Mouse (Mus musculus) hindbrain, postnatal 0 days (tissue): Measurements from ENCODE around the gene Rab2b. TPM values are rescaled to one million over a fixed set of nuclear protein-coding genes. Genes with fewer than 3 reads are reported as not detected.

Experiments used
- ATAC-seq: fragments of 200-750 bp; cut with Nextera tagmentation; 2 replicates; pipeline ENCODE4 v1.8.0; 2017; ENCODE audit warnings: mild to moderate bottlenecking, moderate TSS enrichment, moderate library complexity
- DNase-seq: peaks from one replicate; pipeline ENCODE4 v3.0.0-alpha.2; 2015; ENCODE audit warnings: low spot score
- H3K27ac ChIP-seq: fragments of 300-500 bp; sonication (generic); 2 replicates; pipeline ENCODE4 v1.5.1; 2014; ENCODE audit warnings: mild to moderate bottlenecking
- H3K27me3 ChIP-seq: fragments of 300-500 bp; sonication (generic); 2 replicates; pipeline ENCODE4 v1.6.1; 2014; ENCODE audit warnings: low read length, mixed read lengths; ENCODE audit not compliant: insufficient read depth
- H3K36me3 ChIP-seq: fragments of 300-500 bp; sonication (generic); 2 replicates; pipeline ENCODE4 v1.6.1; 2014; ENCODE audit warnings: low read length, mixed read lengths; ENCODE audit not compliant: insufficient read depth
- H3K4me1 ChIP-seq: fragments of 300-500 bp; sonication (generic); 2 replicates; pipeline ENCODE4 v1.6.1; 2014; ENCODE audit warnings: antibody characterized with exemption, low read length, mixed read lengths; ENCODE audit not compliant: insufficient read depth
- H3K4me2 ChIP-seq: fragments of 300-500 bp; sonication (generic); 2 replicates; pipeline ENCODE4 v1.6.1; 2014; ENCODE audit warnings: low read depth, mild to moderate bottlenecking, low read length, moderate library complexity, mixed read lengths
- H3K4me3 ChIP-seq: fragments of 300-500 bp; sonication (generic); 2 replicates; pipeline ENCODE4 v1.5.1; 2014; ENCODE audit warnings: low read length
- H3K9ac ChIP-seq: fragments of 300-500 bp; sonication (generic); replicated peaks from 2 replicates; pipeline ENCODE4 v1.6.1; 2014; ENCODE audit warnings: mild to moderate bottlenecking, low read length, moderate library complexity, mixed read lengths
- H3K9me3 ChIP-seq: fragments of 300-500 bp; sonication (generic); 2 replicates; pipeline ENCODE4 v1.6.1; 2016; ENCODE audit warnings: low read length, mixed read lengths
- CTCF ChIP-seq: IDR thresholded peaks from 2 replicates; pipeline ENCODE4 v1.5.1; 2016; ENCODE audit warnings: antibody characterized with exemption, control low read depth, low read depth
- WGBS: fragments of 180-500 bp; shearing (Covaris S2); extraction: QIAGEN DNeasy Blood & Tissue Kit; methylation state at CpG from one replicate; pipeline ENCODE4 v1.1.7; 2014; 5-methylcytosine and 5-hydroxymethylcytosine counted together
- polyA plus RNA-seq: library from polyadenylated mRNA; unstranded; fragments of >200 nt; fragmentation: Nextera tagmentation; extraction: Ambion mirVana; gene quantifications from 2 replicates; pipeline ENCODE4 v1.2.1, GENCODE M21; 2015
- total RNA-seq: library from RNA; depleted of rRNA; stranded (reverse); fragments of >200 nt; gene quantifications from 2 replicates; pipeline ENCODE4 v1.2.3, GENCODE M21; 2014; rRNA removed

Gene Rab2b
- total and polyA plus RNA-seq, 2 experiments from 2014 or later = 45.5 to 48.5 TPM

GRCm38 (mm10) chr14:52244690-52245042 lies 34.7 kb downstream of the Rab2b start:
- H3K4me3 ChIP-seq = peak overlapping the region; percentile 80
- DNase-seq = no peak
- peak overlapping the region; percentile 83 for H3K9ac ChIP-seq
- no peaks in the 10 kb centered on the region for H3K9me3 ChIP-seq
- peak overlapping the region; percentile 67 for H3K27ac ChIP-seq
- H3K4me2 ChIP-seq = peak overlapping the region; percentile 79
- H3K36me3 ChIP-seq = no peaks in the 10 kb centered on the region
- no peaks in the 10 kb centered on the region for H3K27me3 ChIP-seq
- peaks cover 12% of the 10 kb centered on the region; the same call in 1 of the 2 replicates for H3K4me1 ChIP-seq
- 13% methylated on average over 7 of the region's 7 CpGs for WGBS
- TF ChIP-seq CTCF = no peak
- peak; percentile 82; the same call in 1 of the 2 replicates for ATAC-seq

DNA sequence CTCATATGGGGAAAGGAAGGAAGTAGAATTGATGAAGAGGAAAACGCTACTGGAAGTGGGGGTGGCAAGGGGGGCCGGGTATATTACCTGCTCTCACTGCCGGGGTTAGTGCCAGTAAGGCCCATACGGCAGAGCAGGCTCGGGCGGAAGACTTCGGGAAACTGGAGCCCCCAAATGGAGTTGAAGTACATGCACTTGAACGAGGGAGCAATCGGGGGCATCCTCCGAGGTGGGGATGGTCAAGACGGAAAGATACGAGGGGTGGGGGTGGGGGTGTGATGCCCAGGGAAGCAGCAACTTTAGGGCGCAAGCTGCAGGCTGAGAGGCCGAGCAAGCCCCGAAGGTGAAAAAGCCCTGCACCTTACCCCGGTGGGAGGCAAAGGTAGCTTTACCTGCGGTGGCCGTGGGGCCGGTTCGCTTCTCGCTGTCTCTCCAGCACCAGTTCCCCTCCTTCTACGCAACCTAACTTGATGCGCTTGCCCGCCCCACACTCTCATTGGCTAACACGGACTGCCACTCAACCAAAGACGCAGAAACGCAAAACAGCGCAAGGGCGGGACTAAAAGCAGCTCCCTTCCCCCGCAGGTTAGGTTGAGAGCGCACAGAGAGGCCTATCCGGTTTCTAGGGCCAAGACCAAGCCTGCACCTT lies 35.2 kb downstream of the Rab2b start:
- H3K27ac ChIP-seq = peak overlapping the region; percentile 67; the same call in 1 of the 2 replicates
- ATAC-seq = peak; percentile 100
- peak overlapping the region; percentile 80 for H3K4me3 ChIP-seq
- TF ChIP-seq CTCF = no peak
- DNase-seq = peak; percentile 99
- no peaks in the 10 kb centered on the region for H3K27me3 ChIP-seq
- peak overlapping the region; percentile 79 for H3K4me2 ChIP-seq
- no peaks in the 10 kb centered on the region for H3K9me3 ChIP-seq
- H3K36me3 ChIP-seq = no peaks in the 10 kb centered on the region
- WGBS = under 1% methylated on average over 32 of the region's 32 CpGs
- peak overlapping the region; percentile 83 for H3K9ac ChIP-seq
- peaks cover 12% of the 10 kb centered on the region; the same call in 1 of the 2 replicates for H3K4me1 ChIP-seq

DNA sequence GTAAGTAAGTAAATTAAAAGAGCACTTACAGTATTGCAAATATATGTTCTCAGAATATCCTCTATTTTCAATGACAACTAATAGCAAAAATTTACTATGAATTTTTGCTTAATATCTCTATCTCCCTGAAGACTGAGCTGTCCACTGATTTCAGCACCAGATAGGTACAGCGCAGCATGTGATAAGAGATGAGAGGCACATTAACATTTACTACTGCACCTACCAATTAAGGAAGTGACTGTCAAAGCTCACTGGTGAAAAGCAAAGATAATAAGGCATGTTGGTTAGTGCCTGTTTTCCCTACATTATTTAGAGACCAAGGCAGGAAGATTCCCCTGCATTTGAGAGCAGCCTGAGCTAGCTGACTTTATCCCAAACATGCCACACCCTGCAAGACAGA lies 43.1 kb downstream of the Rab2b start:
- Histone ChIP-seq H3K4me1 (no peaks in the 10 kb centered on the region), H3K9me3 (no peaks in the 10 kb centered on the region), H3K4me3 (no peak overlapping the region), H3K27ac (no peak overlapping the region), H3K4me2 (no peak overlapping the region), H3K36me3 (peaks cover 42% of the 10 kb centered on the region), H3K27me3 (no peaks in the 10 kb centered on the region), H3K9ac (no peak overlapping the region)
- ATAC-seq (no peak), DNase-seq (no peak)
- TF ChIP-seq CTCF = no peak
- 100% methylated on average over 1 of the region's 1 CpGs for WGBS

- peak; percentile 2 for DNase-seq
- TF ChIP-seq CTCF = no peak
- Histone ChIP-seq H3K36me3 (peaks cover 47% of the 10 kb centered on the region), H3K4me1 (no peaks in the 10 kb centered on the region), H3K27ac (no peak overlapping the region), H3K4me2 (no peak overlapping the region), H3K9me3 (no peaks in the 10 kb centered on the region), H3K9ac (no peak overlapping the region), H3K4me3 (no peak overlapping the region), H3K27me3 (no peaks in the 10 kb centered on the region)
- ATAC-seq = no peak
- 77% methylated on average over 7 of the region's 7 CpGs for WGBS
These were observed 44.2 kb downstream of the Rab2b start for GRCm38 (mm10) chr14:52235165-52235564.

DNA sequence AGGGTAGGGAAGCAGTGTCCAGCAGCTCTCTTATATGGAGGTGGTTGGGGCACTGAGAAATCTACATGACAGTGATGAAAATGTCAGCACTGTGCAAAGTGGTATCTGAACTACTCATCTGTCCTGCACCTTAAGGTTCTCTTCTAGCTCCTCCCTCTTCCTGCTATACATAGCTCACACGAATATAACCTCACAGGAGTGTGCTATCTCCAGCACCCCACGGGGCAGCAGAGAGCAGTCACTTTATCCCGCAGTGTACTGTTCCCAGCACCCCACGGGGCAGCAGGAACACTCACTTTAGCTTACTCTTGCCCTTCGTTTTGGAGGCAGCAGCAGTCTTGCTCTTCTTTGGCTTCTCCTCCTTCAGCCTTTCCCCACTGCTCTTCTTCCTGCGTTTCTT lies 47.1 kb downstream of the Rab2b start:
- H3K4me3 ChIP-seq = no peak overlapping the region
- no peak overlapping the region for H3K27ac ChIP-seq
- H3K36me3 ChIP-seq = peaks cover 66% of the 10 kb centered on the region
- no peaks in the 10 kb centered on the region for H3K9me3 ChIP-seq
- no peak for TF ChIP-seq CTCF
- no peak overlapping the region for H3K4me2 ChIP-seq
- H3K27me3 ChIP-seq = no peaks in the 10 kb centered on the region
- whole genome bisulfite sequencing = 81% methylated on average over 6 of the region's 6 CpGs
- no peaks in the 10 kb centered on the region for H3K4me1 ChIP-seq
- ATAC-seq (no peak), DNase-seq (no peak)
- no peak overlapping the region for H3K9ac ChIP-seq

GRCm38 (mm10) chr14:52225972-52226371 lies 53.4 kb downstream of the Rab2b start:
- Histone ChIP-seq H3K4me1 (no peaks in the 10 kb centered on the region), H3K36me3 (peaks cover 71% of the 10 kb centered on the region), H3K4me2 (no peak overlapping the region), H3K27me3 (no peaks in the 10 kb centered on the region), H3K9me3 (no peaks in the 10 kb centered on the region), H3K9ac (no peak overlapping the region), H3K27ac (no peak overlapping the region), H3K4me3 (no peak overlapping the region)
- 97% methylated on average over 2 of the region's 2 CpGs for WGBS
- no peak for DNase-seq
- TF ChIP-seq CTCF = no peak
- no peak for ATAC-seq

- no peak overlapping the region for H3K9ac ChIP-seq
- TF ChIP-seq CTCF = no peak
- no peak for ATAC-seq
- H3K4me2 ChIP-seq = no peak overlapping the region
- no peaks in the 10 kb centered on the region for H3K27me3 ChIP-seq
- no peaks in the 10 kb centered on the region for H3K9me3 ChIP-seq
- H3K27ac ChIP-seq = no peak overlapping the region
- peaks cover 77% of the 10 kb centered on the region for H3K36me3 ChIP-seq
- H3K4me1 ChIP-seq = no peaks in the 10 kb centered on the region
- no peak for DNase-seq
- 93% methylated on average over 5 of the region's 5 CpGs for WGBS
- H3K4me3 ChIP-seq = no peak overlapping the region
These were observed 62.1 kb downstream of the Rab2b start for GRCm38 (mm10) chr14:52217261-52217660.

Other genes starting within 250 kb of the Rab2b start
- gene Olfr221, start 237.1 kb downstream of the Rab2b start, total RNA-seq = not detected in 2 replicates
- gene Olfr221, start 237.1 kb downstream of the Rab2b start, polyA plus RNA-seq = not detected in 2 replicates
- gene Hnrnpc, start 175.5 kb downstream of the Rab2b start, total RNA-seq = 69.5 and 78.6 TPM in 2 replicates
- gene Hnrnpc, start 175.5 kb downstream of the Rab2b start, polyA plus RNA-seq = 285 and 291 TPM in 2 replicates
- 2.9 and 10.9 TPM in 2 replicates for gene Rpgrip1, start 168.8 kb downstream of the Rab2b start, total RNA-seq
- gene Rpgrip1, start 168.8 kb downstream of the Rab2b start, polyA plus RNA-seq = 53.4 and 53.7 TPM in 2 replicates
- gene Supt16, start 82.1 kb downstream of the Rab2b start, total RNA-seq = 28.2 and 28.4 TPM in 2 replicates
- gene Supt16, start 82.1 kb downstream of the Rab2b start, polyA plus RNA-seq = 43.5 and 43.8 TPM in 2 replicates
- gene Chd8, start 21.8 kb downstream of the Rab2b start, total RNA-seq = 71.2 and 83.0 TPM in 2 replicates
- gene Chd8, start 21.8 kb downstream of the Rab2b start, polyA plus RNA-seq = 32.6 and 32.9 TPM in 2 replicates
- gene Tox4, start 399 bp downstream of the Rab2b start, total RNA-seq = 61.0 and 62.1 TPM in 2 replicates
- 41.9 and 45.6 TPM in 2 replicates for gene Tox4, start 399 bp downstream of the Rab2b start, polyA plus RNA-seq
- gene Mettl3, start 25.6 kb upstream of the Rab2b start, total RNA-seq = 19.9 and 22.5 TPM in 2 replicates
- gene Mettl3, start 25.6 kb upstream of the Rab2b start, polyA plus RNA-seq = 23.2 and 23.6 TPM in 2 replicates
- gene Sall2, start 49.2 kb upstream of the Rab2b start, total RNA-seq = 96.4 and 105 TPM in 2 replicates
- 30.4 and 31.3 TPM in 2 replicates for gene Sall2, start 49.2 kb upstream of the Rab2b start, polyA plus RNA-seq
- not detected in 2 replicates for gene Olfr1513, start 76.9 kb upstream of the Rab2b start, total RNA-seq
- not detected in 2 replicates for gene Olfr1513, start 76.9 kb upstream of the Rab2b start, polyA plus RNA-seq
- gene Olfr1512, start 99.6 kb upstream of the Rab2b start, total RNA-seq = not detected in 2 replicates
- gene Olfr1512, start 99.6 kb upstream of the Rab2b start, polyA plus RNA-seq = not detected in 2 replicates
- gene Olfr1511, start 117.8 kb upstream of the Rab2b start, total RNA-seq = not detected in 2 replicates
- 0.20 and 0.23 TPM in 2 replicates for gene Olfr1511, start 117.8 kb upstream of the Rab2b start, polyA plus RNA-seq
- not detected in 2 replicates for gene Olfr1510, start 134.8 kb upstream of the Rab2b start, total RNA-seq
- not detected in 2 replicates for gene Olfr1510, start 134.8 kb upstream of the Rab2b start, polyA plus RNA-seq
- not detected in 2 replicates for gene Olfr1509, start 163.4 kb upstream of the Rab2b start, total RNA-seq
- gene Olfr1509, start 163.4 kb upstream of the Rab2b start, polyA plus RNA-seq = not detected in 2 replicates
- gene Olfr1508, start 187.9 kb upstream of the Rab2b start, total RNA-seq = not detected in 2 replicates
- gene Olfr1508, start 187.9 kb upstream of the Rab2b start, polyA plus RNA-seq = not detected in 2 replicates
- not detected in 2 replicates for gene Olfr1507, start 216.2 kb upstream of the Rab2b start, total RNA-seq
- gene Olfr1507, start 216.2 kb upstream of the Rab2b start, polyA plus RNA-seq = not detected in 2 replicates